ENCODE assay signal across 9 mouse cellular contexts in the genomic region with DNA sequence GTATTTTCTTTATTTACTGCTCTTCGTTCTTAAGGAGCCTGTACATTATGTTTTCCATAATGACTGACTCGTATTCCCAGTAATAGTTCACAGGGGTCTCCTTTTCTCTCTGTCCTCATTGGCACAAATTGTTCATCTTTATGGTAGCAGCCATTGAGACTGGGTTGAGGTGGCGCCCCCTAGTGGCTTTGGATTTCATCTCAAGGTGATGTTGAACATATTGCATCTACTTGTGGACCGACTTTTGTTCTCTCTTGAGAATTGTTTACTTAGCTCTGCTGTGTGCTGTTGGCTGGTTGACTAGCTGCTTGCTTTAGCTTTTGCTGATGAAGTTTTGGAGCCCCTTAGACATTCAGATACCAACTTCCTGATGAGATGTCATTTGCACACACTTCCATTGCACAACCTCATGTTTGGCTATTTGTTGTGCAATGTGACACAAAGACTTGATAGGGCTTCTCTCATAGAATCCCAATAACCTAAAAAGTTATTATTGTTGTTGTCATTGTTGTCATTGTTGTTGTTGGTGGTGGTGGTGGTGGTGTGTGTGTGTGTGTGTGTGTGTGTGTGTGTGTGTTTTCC. TPM values are rescaled to one million over a fixed set of nuclear protein-coding genes. Genes with fewer than 3 reads are reported as not detected.
DNase-seq lines count a peak whose midpoint lies in the region; ATAC-seq and TF ChIP-seq lines count a peak whose summit lies in the region.
"Had no signal": no experiment of that assay in that cellular context is flagged by ENCODE, and none has a peak within 500 bp of the region (broad histone marks: within the 10 kb centered on the region; RNA-seq: fewer than 3 reads in every experiment).

No protein-coding gene starts in this region.

- no peak for TF ChIP-seq EP300 in heart, postnatal 0 days (IDR thresholded peaks at IDR 0.05; ENCODE audit: low read depth)

- H3K4me3 ChIP-seq in heart, postnatal 0 days (ENCODE audit: low read depth, low read length) = no peak overlapping the region
- H3K4me3 ChIP-seq in embryonic facial prominence, embryonic 10.5 days = no peak overlapping the region

- H3K4me1 ChIP-seq in heart, postnatal 0 days (ENCODE audit: control insufficient read depth, insufficient read depth) = no peaks in the 10 kb centered on the region
- H3K4me1 ChIP-seq in embryonic facial prominence, embryonic 10.5 days = no peaks in the 10 kb centered on the region

- TF ChIP-seq CTCF in heart, postnatal 0 days (IDR thresholded peaks at IDR 0.05; ENCODE audit: low read depth) = peak; percentile 40

- 58% methylated on average over 4 of the region's 4 CpGs for WGBS in heart, postnatal 0 days
- 61% methylated on average over 4 of the region's 4 CpGs for WGBS in embryonic facial prominence, embryonic 10.5 days

- no peak for DNase-seq in heart, postnatal 0 days (ENCODE audit: low spot score)
- DNase-seq in heart, postnatal 25 days (ENCODE audit: low spot score) = no peak
- DNase-seq in right cerebral cortex, adult 2 months (ENCODE audit: low spot score in 2 of 2) = peak; percentile 16 to 28
- no peak for DNase-seq in right cerebral cortex, postnatal 36 days (ENCODE audit: low spot score in 2 of 2)
- DNase-seq in embryonic facial prominence, embryonic 10.5 days (ENCODE audit: low spot score) = peak; percentile 42
- DNase-seq in naive thymus-derived CD4-positive, alpha-beta T cell, adult 2 months (ENCODE audit: low read depth) = peak; percentile 86
- peak; percentile 90 for DNase-seq in thymus, postnatal 4 days
- no peak for DNase-seq in heart, adult 8-10 months (ENCODE audit: low spot score)

- intact Hi-C loops in heart, postnatal 25 days (cut with DNase I) = no loop called here

- H3K27ac ChIP-seq in heart, postnatal 0 days (ENCODE audit: low read depth) = no peak overlapping the region
- no peak overlapping the region for H3K27ac ChIP-seq in embryonic facial prominence, embryonic 10.5 days (replicated peaks)

- no peak overlapping the region for H3K4me2 ChIP-seq in heart, postnatal 0 days (ENCODE audit: low read depth, low read length)

- no peaks in the 10 kb centered on the region for H3K36me3 ChIP-seq in heart, postnatal 0 days (replicated peaks; ENCODE audit: control insufficient read depth, insufficient read depth, low read length)
- no peaks in the 10 kb centered on the region for H3K36me3 ChIP-seq in embryonic facial prominence, embryonic 10.5 days (replicated peaks)

- no peaks in the 10 kb centered on the region for H3K27me3 ChIP-seq in heart, postnatal 0 days (ENCODE audit: control insufficient read depth, insufficient read depth, low read length)
- no peaks in the 10 kb centered on the region for H3K27me3 ChIP-seq in embryonic facial prominence, embryonic 10.5 days (replicated peaks; ENCODE audit: low read depth, poor library complexity, severe bottlenecking)

- no peaks in the 10 kb centered on the region for H3K9me3 ChIP-seq in heart, postnatal 0 days (replicated peaks; ENCODE audit: control insufficient read depth, low read length)
- H3K9me3 ChIP-seq in embryonic facial prominence, embryonic 10.5 days = no peaks in the 10 kb centered on the region

- no peak for ATAC-seq in heart, postnatal 0 days (ENCODE audit: insufficient read depth, low read depth)

- no peak overlapping the region for H3K9ac ChIP-seq in heart, postnatal 0 days (replicated peaks; ENCODE audit: low read depth, low read length)

RNA-seq across cellular contexts. Expression of gene Pfkfb3, which starts 14.0 kb away (rescaled TPM):
- 2.4 and 6.8 TPM in 2 replicates for total RNA-seq in heart, postnatal 0 days (2014; rRNA removed; ENCODE audit: low replicate concordance)
- 3.2 and 3.5 TPM in 2 replicates for polyA plus RNA-seq in heart, postnatal 0 days (2015; fragmentation: Nextera tagmentation; extraction: Ambion mirVana)
- 10 to 100 TPM in 1 of 2 experiments, 1 to 10 TPM in 1; 7.8 to 10.4 TPM for total RNA-seq in heart, postnatal 25 days (2021)
- 15.4 and 17.0 TPM in 2 replicates for polyA plus RNA-seq in embryonic facial prominence, embryonic 10.5 days (2016; fragmentation: Nextera tagmentation; extraction: Ambion mirVana)
- 10 to 100 TPM in 2 of 4 experiments, 1 to 10 TPM in 2; 5.5 to 14.7 (median 9.7) TPM for total RNA-seq in heart, adult 8-10 months (2022)

RNA-seq across cellular contexts. Expression of gene Rbm17, which starts 36.1 kb away (rescaled TPM):
- 28.5 and 42.7 TPM in 2 replicates for total RNA-seq in heart, postnatal 0 days (2014; rRNA removed; ENCODE audit: low replicate concordance)
- polyA plus RNA-seq in heart, postnatal 0 days (2015; fragmentation: Nextera tagmentation; extraction: Ambion mirVana) = 58.3 and 61.0 TPM in 2 replicates
- 10 to 100 TPM; 57.1 to 61.4 TPM for total RNA-seq in heart, postnatal 25 days (2021)
- polyA plus RNA-seq in embryonic facial prominence, embryonic 10.5 days (2016; fragmentation: Nextera tagmentation; extraction: Ambion mirVana) = 201 TPM in 2 replicates
- 10 to 100 TPM; 46.0 to 59.0 (median 51.3) TPM for total RNA-seq in heart, adult 8-10 months (2022)

RNA-seq across cellular contexts. Expression of gene Gm17490, which starts 58.2 kb away (rescaled TPM):
- total RNA-seq in heart, postnatal 0 days (2014; rRNA removed; ENCODE audit: low replicate concordance) = not detected in 2 replicates
- not detected in 2 replicates for polyA plus RNA-seq in heart, postnatal 0 days (2015; fragmentation: Nextera tagmentation; extraction: Ambion mirVana)
- total RNA-seq in heart, postnatal 25 days (2021) = not detected
- not detected in 2 replicates for polyA plus RNA-seq in embryonic facial prominence, embryonic 10.5 days (2016; fragmentation: Nextera tagmentation; extraction: Ambion mirVana)
- total RNA-seq in heart, adult 8-10 months (2022) = not detected
- total RNA-seq: heart, postnatal 36 days had no signal

Comparison
In these comparisons a context has a peak if more than half of its experiments do, and no peak if none do; other contexts are left out.
1. DNase-seq: peak in right cerebral cortex, adult 2 months (2 of 2), embryonic facial prominence, embryonic 10.5 days (single experiment), naive thymus-derived CD4-positive, alpha-beta T cell, adult 2 months (single experiment) and thymus, postnatal 4 days (single experiment); none in heart, postnatal 0 days (single experiment), heart, postnatal 25 days (single experiment), right cerebral cortex, postnatal 36 days (0 of 2) and heart, adult 8-10 months (single experiment).